Mouse (Mus musculus) ES-E14 (cell line): ENCODE data around the gene Tnfrsf9.

Source experiments
- HCFC1 ChIP-seq: IDR thresholded peaks from 2 replicates; pipeline ENCODE4 v1.6.1; 2012; ENCODE audit warnings: low read length, inconsistent platforms, borderline replicate concordance; ENCODE audit not compliant: insufficient read depth
- ZC3H11A ChIP-seq: IDR thresholded peaks from 2 replicates; pipeline ENCODE4 v1.6.1; 2012; ENCODE audit warnings: low read depth, mild to moderate bottlenecking, inconsistent platforms, low read length, borderline replicate concordance
- ZNF384 ChIP-seq: IDR thresholded peaks from 2 replicates; pipeline ENCODE4 v1.6.1; 2012; ENCODE audit warnings: low read depth, low read length, inconsistent platforms

GRCm38 (mm10) chr4:150870963-150871391 lies 43.4 kb upstream of the Tnfrsf9 start:
- TF ChIP-seq HCFC1 = no peak
- TF ChIP-seq ZC3H11A = no peak
- TF ChIP-seq ZNF384 = no peak
